Mouse (Mus musculus): ENCODE data around the gene Lurap1l. TPM values are rescaled to one million over a fixed set of nuclear protein-coding genes. Genes with fewer than 3 reads are reported as not detected.
A peak's percentile ranks its signal among the peaks of the same experiment; 100 is the strongest.
"Not testable (repeated sequence)": the region's sequence is repeated elsewhere in the genome, so short reads cannot be mapped to it uniquely, and the experiment has no call there.

The Lurap1l gene
- total and polyA plus RNA-seq, 2 experiments from 2014 or later = 9.1 to 13.5 TPM

GRCm38 (mm10) chr4:80907973-80908372, 2.5 kb upstream of the Lurap1l start:
- TF ChIP-seq CTCF (IDR thresholded peaks at IDR 0.05; ENCODE audit: low read depth) = no peak
- Histone ChIP-seq H3K36me3 (ENCODE audit: insufficient read depth, low read length) (no peaks in the 10 kb centered on the region), H3K9me3 (ENCODE audit: low read length) (no peaks in the 10 kb centered on the region), H3K4me1 (ENCODE audit: insufficient read depth, low read length) (no peaks in the 10 kb centered on the region), H3K27ac (no peak overlapping the region), H3K4me2 (ENCODE audit: low read depth, low read length) (no peak overlapping the region), H3K9ac (replicated peaks; ENCODE audit: low read length) (no peak overlapping the region), H3K27me3 (ENCODE audit: insufficient read depth, low read length) (no peaks in the 10 kb centered on the region), H3K4me3 (ENCODE audit: low read length) (no peak overlapping the region)
- WGBS = 82% methylated on average over 5 of the region's 5 CpGs
- no peak for DNase-seq (ENCODE audit: low spot score)
- no peak for ATAC-seq

DNA sequence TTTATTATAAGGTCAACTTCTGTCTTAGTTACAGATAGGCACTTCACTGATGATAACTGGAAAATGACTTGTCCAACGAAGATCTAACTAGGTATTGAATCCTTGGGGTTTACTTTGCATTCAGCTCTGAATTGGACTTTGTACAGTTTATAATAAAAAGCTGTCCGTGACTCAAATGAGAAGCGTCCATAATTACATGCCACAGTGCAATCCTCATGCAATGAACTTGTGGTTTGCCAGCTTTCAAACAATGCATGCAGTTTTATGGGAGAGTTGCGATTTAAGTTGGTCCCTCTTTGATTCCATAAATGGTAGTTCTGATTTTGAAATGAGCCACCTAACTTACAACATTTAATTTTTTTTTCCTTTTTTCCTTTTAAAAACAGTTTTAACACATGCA, 1.5 kb upstream of the Lurap1l start:
- Histone ChIP-seq H3K4me2 (ENCODE audit: low read depth, low read length) (no peak overlapping the region), H3K4me3 (ENCODE audit: low read length) (no peak overlapping the region), H3K27me3 (ENCODE audit: insufficient read depth, low read length) (no peaks in the 10 kb centered on the region), H3K27ac (no peak overlapping the region), H3K9ac (replicated peaks; ENCODE audit: low read length) (no peak overlapping the region), H3K9me3 (ENCODE audit: low read length) (no peaks in the 10 kb centered on the region), H3K36me3 (ENCODE audit: insufficient read depth, low read length) (no peaks in the 10 kb centered on the region), H3K4me1 (ENCODE audit: insufficient read depth, low read length) (peaks cover 4% of the 10 kb centered on the region; the same call in 1 of the 2 replicates)
- WGBS = 78% methylated on average over 4 of the region's 4 CpGs
- no peak for TF ChIP-seq CTCF (IDR thresholded peaks at IDR 0.05; ENCODE audit: low read depth)
- ATAC-seq (no peak), DNase-seq (ENCODE audit: low spot score) (no peak)

DNA sequence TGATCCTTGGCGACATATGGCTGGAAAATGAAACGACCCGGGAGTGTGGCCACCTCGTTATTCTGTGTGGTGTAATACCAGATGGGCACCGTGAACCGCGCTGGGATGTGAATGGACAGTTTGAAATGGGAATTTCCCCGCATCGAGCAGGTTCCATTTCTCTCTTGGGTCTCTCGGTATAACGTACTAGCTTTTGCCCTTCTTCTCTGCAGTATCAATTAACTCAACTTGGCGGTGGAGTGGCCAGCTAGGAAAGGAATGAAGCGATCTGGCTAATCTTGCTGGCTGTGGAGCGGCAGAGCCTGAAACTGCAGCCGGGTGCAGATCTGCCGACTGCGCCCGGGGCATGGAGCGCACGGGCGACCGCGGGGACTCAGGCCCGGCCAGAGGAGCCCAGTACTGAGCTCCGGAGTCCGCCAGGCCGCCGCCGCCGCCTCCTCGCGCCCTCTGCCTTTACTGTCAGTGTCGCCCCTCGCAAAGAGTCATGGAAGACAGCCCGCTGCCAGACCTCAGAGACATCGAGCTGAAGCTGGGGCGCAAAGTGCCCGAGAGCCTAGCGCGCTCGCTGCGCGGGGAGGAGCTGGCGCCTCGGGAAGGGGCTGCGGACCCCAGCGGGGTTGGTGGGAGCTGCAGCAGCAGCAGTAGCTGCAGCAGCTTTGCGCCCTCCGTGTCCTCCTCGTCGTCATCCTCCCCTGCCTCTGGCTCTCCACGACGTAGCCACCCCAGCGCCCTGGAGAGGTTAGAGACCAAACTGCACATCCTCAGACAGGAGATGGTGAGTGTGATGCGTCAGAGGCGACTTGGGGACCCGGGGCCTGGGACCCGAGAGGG, 640 bp downstream of the Lurap1l start:
- under 1% methylated on average over 56 of the region's 58 CpGs for WGBS
- Histone ChIP-seq H3K4me2 (ENCODE audit: low read depth, low read length) (peak overlapping the region; percentile 78), H3K4me1 (ENCODE audit: insufficient read depth, low read length) (peaks cover 6% of the 10 kb centered on the region; the same call in 1 of the 2 replicates), H3K27me3 (ENCODE audit: insufficient read depth, low read length) (no peaks in the 10 kb centered on the region), H3K27ac (peak overlapping the region; percentile 95), H3K4me3 (ENCODE audit: low read length) (peak overlapping the region; percentile 81), H3K9ac (replicated peaks; ENCODE audit: low read length) (peak overlapping the region; percentile 86), H3K9me3 (ENCODE audit: low read length) (no peaks in the 10 kb centered on the region), H3K36me3 (ENCODE audit: insufficient read depth, low read length) (no peaks in the 10 kb centered on the region)
- peak; percentile 18 for TF ChIP-seq CTCF (IDR thresholded peaks at IDR 0.05; ENCODE audit: low read depth)
- ATAC-seq (peak; percentile 86), DNase-seq (ENCODE audit: low spot score) (peak; percentile 79)

- WGBS = under 1% methylated on average over 26 of the region's 27 CpGs
- Histone ChIP-seq H3K27me3 (ENCODE audit: insufficient read depth, low read length) (no peaks in the 10 kb centered on the region), H3K4me1 (ENCODE audit: insufficient read depth, low read length) (peaks cover 6% of the 10 kb centered on the region; the same call in 1 of the 2 replicates), H3K27ac (peak overlapping the region; percentile 95), H3K9me3 (ENCODE audit: low read length) (no peaks in the 10 kb centered on the region), H3K9ac (replicated peaks; ENCODE audit: low read length) (peak overlapping the region; percentile 86), H3K36me3 (ENCODE audit: insufficient read depth, low read length) (no peaks in the 10 kb centered on the region), H3K4me3 (ENCODE audit: low read length) (peak overlapping the region; percentile 81), H3K4me2 (ENCODE audit: low read depth, low read length) (peak overlapping the region; percentile 78)
- TF ChIP-seq CTCF (IDR thresholded peaks at IDR 0.05; ENCODE audit: low read depth) = peak; percentile 80
- ATAC-seq (peak; percentile 91), DNase-seq (ENCODE audit: low spot score) (peak; percentile 86)
Measured at GRCm38 (mm10) chr4:80911706-80912540, 1.5 kb downstream of the Lurap1l start.

GRCm38 (mm10) chr4:80915211-80915610, 4.8 kb downstream of the Lurap1l start:
- H3K9ac ChIP-seq (replicated peaks; ENCODE audit: low read length) = no peak overlapping the region
- H3K27me3 ChIP-seq (ENCODE audit: insufficient read depth, low read length) = no peaks in the 10 kb centered on the region
- no peak for ATAC-seq
- H3K27ac ChIP-seq = no peak overlapping the region
- no peak for TF ChIP-seq CTCF (IDR thresholded peaks at IDR 0.05; ENCODE audit: low read depth)
- no peaks in the 10 kb centered on the region for H3K36me3 ChIP-seq (ENCODE audit: insufficient read depth, low read length)
- DNase-seq (ENCODE audit: low spot score) = no peak
- H3K4me2 ChIP-seq (ENCODE audit: low read depth, low read length) = no peak overlapping the region
- no peak overlapping the region for H3K4me3 ChIP-seq (ENCODE audit: low read length)
- H3K9me3 ChIP-seq (ENCODE audit: low read length) = no peaks in the 10 kb centered on the region
- 73% methylated on average over 2 of the region's 2 CpGs for WGBS
- H3K4me1 ChIP-seq (ENCODE audit: insufficient read depth, low read length) = peaks cover 6% of the 10 kb centered on the region; the same call in 1 of the 2 replicates

- DNase-seq (ENCODE audit: low spot score) (no peak), ATAC-seq (no peak)
- H3K27me3 ChIP-seq (ENCODE audit: insufficient read depth, low read length) = no peaks in the 10 kb centered on the region
- H3K36me3 ChIP-seq (ENCODE audit: insufficient read depth, low read length) = no peaks in the 10 kb centered on the region
- TF ChIP-seq CTCF (IDR thresholded peaks at IDR 0.05; ENCODE audit: low read depth) = no peak
- no peak overlapping the region for H3K4me2 ChIP-seq (ENCODE audit: low read depth, low read length)
- 71% methylated on average over 3 of the region's 3 CpGs for WGBS
- H3K27ac ChIP-seq = no peak overlapping the region
- H3K4me1 ChIP-seq (ENCODE audit: insufficient read depth, low read length) = peaks cover 6% of the 10 kb centered on the region; the same call in 1 of the 2 replicates
- no peak overlapping the region for H3K4me3 ChIP-seq (ENCODE audit: low read length)
- no peak overlapping the region for H3K9ac ChIP-seq (replicated peaks; ENCODE audit: low read length)
- H3K9me3 ChIP-seq (ENCODE audit: low read length) = no peaks in the 10 kb centered on the region
Measured at GRCm38 (mm10) chr4:80916695-80917094, 6.2 kb downstream of the Lurap1l start.

DNA sequence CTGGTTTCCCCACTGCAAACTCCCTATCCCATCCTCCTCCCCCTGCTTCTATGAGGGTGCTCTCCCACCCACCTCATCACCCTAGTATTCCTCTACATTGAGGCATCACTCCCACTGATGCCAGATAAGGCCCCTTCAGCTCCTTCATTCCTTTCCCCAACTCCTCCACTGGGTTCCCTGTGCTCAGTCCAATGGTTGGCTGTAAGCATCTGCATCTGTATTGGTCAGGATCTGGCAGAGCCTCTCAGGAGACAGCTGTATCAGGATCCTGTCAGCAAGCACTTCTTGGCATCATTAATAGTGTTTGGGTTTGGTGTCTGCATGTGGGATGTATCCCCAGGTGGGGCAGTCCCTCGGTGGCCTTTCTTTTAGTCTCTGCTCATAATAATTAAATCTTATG, 6.7 kb downstream of the Lurap1l start:
- H3K27ac ChIP-seq; ATAC-seq; H3K4me2 ChIP-seq (ENCODE audit: low read depth, low read length); H3K4me1 ChIP-seq (ENCODE audit: insufficient read depth, low read length); H3K36me3 ChIP-seq (ENCODE audit: insufficient read depth, low read length); H3K9me3 ChIP-seq (ENCODE audit: low read length); H3K9ac ChIP-seq (replicated peaks; ENCODE audit: low read length); H3K27me3 ChIP-seq (ENCODE audit: insufficient read depth, low read length); H3K4me3 ChIP-seq (ENCODE audit: low read length); DNase-seq (ENCODE audit: low spot score): not testable (repeated sequence)
- 64% methylated on average over 1 of the region's 1 CpGs for WGBS
